Mouse (Mus musculus): ENCODE data around the gene Arhgap15. TPM values are rescaled to one million over a fixed set of nuclear protein-coding genes. Genes with fewer than 3 reads are reported as not detected.

The Arhgap15 gene
- total and polyA plus RNA-seq, 3 experiments, result 0.39 to 1.2 (median 0.70) TPM

- Histone ChIP-seq H3K27ac (no peak overlapping the region), H3K27me3 (ENCODE audit: control insufficient read depth, insufficient read depth, low read length) (no peaks in the 10 kb centered on the region), H3K9ac (ENCODE audit: low read depth, low read length) (no peak overlapping the region), H3K4me3 (no peak overlapping the region), H3K36me3 (ENCODE audit: control insufficient read depth, insufficient read depth, low read length) (no peaks in the 10 kb centered on the region), H3K4me1 (ENCODE audit: control insufficient read depth, insufficient read depth, low read length) (peaks cover 2% of the 10 kb centered on the region; the same call in 1 of the 2 replicates), H3K79me2 (replicated peaks; ENCODE audit: control insufficient read depth, insufficient read depth, low read length) (no peaks in the 10 kb centered on the region)
- DNase-seq, result peak in 1 of 2 experiments; percentile 3
- TF ChIP-seq CTCF (IDR thresholded peaks at IDR 0.05) (no peak), EP300 (IDR thresholded peaks at IDR 0.05; ENCODE audit: insufficient read depth, low read depth, low read length) (no peak), POLR2A (IDR thresholded peaks at IDR 0.05; ENCODE audit: insufficient read depth, low read depth, low read length) (no peak)
- intact Hi-C loops (cut with DNase I), result no loop called here
- WGBS, result 43% methylated on average over 7 of the region's 7 CpGs
Measured at GRCm38 (mm10) chr2:43783759-43784735, 35.4 kb downstream of the Arhgap15 start.

GRCm38 (mm10) chr2:43786101-43786500 lies 37.5 kb downstream of the Arhgap15 start:
- DNase-seq, result no peak
- Histone ChIP-seq H3K79me2 (replicated peaks; ENCODE audit: control insufficient read depth, insufficient read depth, low read length) (no peaks in the 10 kb centered on the region), H3K9ac (ENCODE audit: low read depth, low read length) (no peak overlapping the region), H3K4me1 (ENCODE audit: control insufficient read depth, insufficient read depth, low read length) (no peaks in the 10 kb centered on the region), H3K36me3 (ENCODE audit: control insufficient read depth, insufficient read depth, low read length) (no peaks in the 10 kb centered on the region), H3K27me3 (ENCODE audit: control insufficient read depth, insufficient read depth, low read length) (no peaks in the 10 kb centered on the region), H3K4me3 (no peak overlapping the region), H3K27ac (no peak overlapping the region)
- intact Hi-C loops (cut with DNase I), result no loop called here
- TF ChIP-seq CTCF (IDR thresholded peaks at IDR 0.05) (no peak), EP300 (IDR thresholded peaks at IDR 0.05; ENCODE audit: insufficient read depth, low read depth, low read length) (no peak), POLR2A (IDR thresholded peaks at IDR 0.05; ENCODE audit: insufficient read depth, low read depth, low read length) (no peak)
- 65% methylated on average over 3 of the region's 3 CpGs for WGBS

- no peaks in the 10 kb centered on the region for H3K79me2 ChIP-seq (replicated peaks; ENCODE audit: control insufficient read depth, insufficient read depth, low read length)
- DNase-seq, result peak in 1 of 2 experiments; percentile 7
- TF ChIP-seq EP300 (IDR thresholded peaks at IDR 0.05; ENCODE audit: insufficient read depth, low read depth, low read length) (no peak), POLR2A (IDR thresholded peaks at IDR 0.05; ENCODE audit: insufficient read depth, low read depth, low read length) (no peak), CTCF (IDR thresholded peaks at IDR 0.05) (peak; percentile 69)
- no peak overlapping the region for H3K27ac ChIP-seq
- no peak overlapping the region for H3K9ac ChIP-seq (ENCODE audit: low read depth, low read length)
- no peaks in the 10 kb centered on the region for H3K4me1 ChIP-seq (ENCODE audit: control insufficient read depth, insufficient read depth, low read length)
- H3K27me3 ChIP-seq (ENCODE audit: control insufficient read depth, insufficient read depth, low read length), result no peaks in the 10 kb centered on the region
- intact Hi-C loops (cut with DNase I), result loop anchor here (1.0 kb wide), 1 partner anchor 115 kb away; no protein-coding TSS in a partner anchor
- H3K36me3 ChIP-seq (ENCODE audit: control insufficient read depth, insufficient read depth, low read length), result no peaks in the 10 kb centered on the region
- no peak overlapping the region for H3K4me3 ChIP-seq
- WGBS, result 45% methylated on average over 12 of the region's 12 CpGs
Measured at GRCm38 (mm10) chr2:43787141-43787540, 38.5 kb downstream of the Arhgap15 start.

GRCm38 (mm10) chr2:43788484-43788883 lies 39.9 kb downstream of the Arhgap15 start:
- Histone ChIP-seq H3K36me3 (ENCODE audit: control insufficient read depth, insufficient read depth, low read length) (no peaks in the 10 kb centered on the region), H3K4me3 (no peak overlapping the region), H3K79me2 (replicated peaks; ENCODE audit: control insufficient read depth, insufficient read depth, low read length) (no peaks in the 10 kb centered on the region), H3K9ac (ENCODE audit: low read depth, low read length) (no peak overlapping the region), H3K27ac (no peak overlapping the region), H3K27me3 (ENCODE audit: control insufficient read depth, insufficient read depth, low read length) (no peaks in the 10 kb centered on the region), H3K4me1 (ENCODE audit: control insufficient read depth, insufficient read depth, low read length) (no peaks in the 10 kb centered on the region)
- no peak for TF ChIP-seq CTCF (IDR thresholded peaks at IDR 0.05)
- no peak for TF ChIP-seq EP300 (IDR thresholded peaks at IDR 0.05; ENCODE audit: insufficient read depth, low read depth, low read length)
- no peak for TF ChIP-seq POLR2A (IDR thresholded peaks at IDR 0.05; ENCODE audit: insufficient read depth, low read depth, low read length)
- WGBS, result 75% methylated on average over 8 of the region's 8 CpGs
- intact Hi-C loops (cut with DNase I), result no loop called here
- no peak for DNase-seq

- Histone ChIP-seq H3K27me3 (ENCODE audit: control insufficient read depth, insufficient read depth, low read length) (no peaks in the 10 kb centered on the region), H3K9ac (ENCODE audit: low read depth, low read length) (no peak overlapping the region), H3K36me3 (ENCODE audit: control insufficient read depth, insufficient read depth, low read length) (no peaks in the 10 kb centered on the region), H3K4me1 (ENCODE audit: control insufficient read depth, insufficient read depth, low read length) (no peaks in the 10 kb centered on the region), H3K79me2 (replicated peaks; ENCODE audit: control insufficient read depth, insufficient read depth, low read length) (no peaks in the 10 kb centered on the region), H3K27ac (no peak overlapping the region), H3K4me3 (no peak overlapping the region)
- no peak for DNase-seq
- intact Hi-C loops (cut with DNase I), result no loop called here
- TF ChIP-seq EP300 (IDR thresholded peaks at IDR 0.05; ENCODE audit: insufficient read depth, low read depth, low read length) (no peak), POLR2A (IDR thresholded peaks at IDR 0.05; ENCODE audit: insufficient read depth, low read depth, low read length) (no peak)
- 71% methylated on average over 6 of the region's 6 CpGs for WGBS
Measured at GRCm38 (mm10) chr2:43790049-43790693, 41.5 kb downstream of the Arhgap15 start.

Measured in heart, adult 2 months (tissue).